Mouse (Mus musculus): ENCODE results near the gene Apoc4.
A peak's percentile ranks its signal among the peaks of the same experiment; 100 is the strongest.

The Apoc4 gene

DNA sequence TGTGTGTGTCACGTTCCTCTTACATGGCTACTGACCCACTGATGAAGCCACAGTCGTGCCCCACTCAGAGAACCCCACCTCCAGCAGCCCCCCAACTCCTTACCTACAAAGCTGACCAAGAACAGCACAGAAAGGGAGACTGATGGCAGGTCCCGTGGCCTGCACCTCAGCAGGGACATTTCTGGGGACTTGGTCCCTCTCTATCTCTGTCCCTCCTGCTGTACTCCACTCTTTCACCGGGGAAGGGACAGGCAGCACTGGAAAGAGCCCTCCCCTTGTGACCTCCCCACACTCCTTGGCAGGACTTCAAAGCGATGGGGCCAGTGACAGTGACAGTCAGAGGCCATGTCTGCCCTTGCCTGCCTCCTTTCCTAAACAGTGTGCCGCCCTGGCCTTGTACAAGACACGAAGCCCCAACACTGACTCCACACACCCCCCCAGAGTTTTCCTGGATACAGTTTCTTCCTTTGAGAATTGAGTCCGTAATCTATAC, at the start of gene Apoc4, which contains the start of gene Gm44805:
Apoc4 (minus strand) TSS at position 278 of the 493 bp plus-strand sequence.
Gm44805 (minus strand) TSS at position 222 of the 493 bp plus-strand sequence.
- no peak for DNase-seq (ENCODE audit: low spot score)

DNA sequence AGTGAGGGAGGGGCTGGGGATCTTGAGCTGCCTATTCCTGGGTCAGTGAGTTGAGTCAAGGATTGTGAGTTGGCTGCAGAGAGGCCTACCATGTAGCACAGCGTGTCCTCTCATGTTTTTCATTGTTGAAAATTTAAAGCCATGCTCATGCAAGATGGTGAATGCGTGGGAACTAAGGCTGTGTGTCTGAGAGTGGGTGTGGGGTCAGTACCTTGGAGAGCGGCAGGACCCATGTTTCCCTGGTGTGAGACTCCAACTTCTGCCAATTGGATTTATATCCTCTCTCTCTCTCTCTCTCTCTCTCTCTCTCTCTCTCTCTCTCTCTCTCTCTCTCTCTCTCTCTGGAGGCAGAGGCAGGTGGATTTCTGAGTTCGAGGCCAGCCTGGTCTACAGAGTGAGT, 45.3 kb upstream of the Apoc4 start:
- DNase-seq (ENCODE audit: low spot score), result no peak

DNA sequence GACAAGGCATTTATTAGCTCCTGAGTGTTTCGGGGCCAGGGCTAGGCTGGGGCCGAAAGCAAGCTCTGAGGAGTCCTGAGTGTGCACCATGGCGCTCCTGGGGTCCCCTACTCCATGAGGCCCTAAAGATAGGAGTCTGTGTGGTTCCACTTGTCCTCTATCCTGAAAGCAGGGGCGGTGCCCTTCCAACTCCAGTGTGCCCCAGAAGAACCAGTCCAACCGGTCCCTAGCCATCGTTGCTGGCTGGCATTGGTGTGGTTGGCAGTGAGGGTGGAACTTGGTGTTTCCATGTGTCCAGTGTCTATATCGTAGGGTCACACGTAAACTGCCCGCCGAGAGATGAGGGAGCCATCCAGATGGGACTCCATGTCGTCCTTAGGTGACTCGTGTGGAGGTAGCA, 42.9 kb upstream of the Apoc4 start:
- no peak for DNase-seq (ENCODE audit: low spot score)

DNA sequence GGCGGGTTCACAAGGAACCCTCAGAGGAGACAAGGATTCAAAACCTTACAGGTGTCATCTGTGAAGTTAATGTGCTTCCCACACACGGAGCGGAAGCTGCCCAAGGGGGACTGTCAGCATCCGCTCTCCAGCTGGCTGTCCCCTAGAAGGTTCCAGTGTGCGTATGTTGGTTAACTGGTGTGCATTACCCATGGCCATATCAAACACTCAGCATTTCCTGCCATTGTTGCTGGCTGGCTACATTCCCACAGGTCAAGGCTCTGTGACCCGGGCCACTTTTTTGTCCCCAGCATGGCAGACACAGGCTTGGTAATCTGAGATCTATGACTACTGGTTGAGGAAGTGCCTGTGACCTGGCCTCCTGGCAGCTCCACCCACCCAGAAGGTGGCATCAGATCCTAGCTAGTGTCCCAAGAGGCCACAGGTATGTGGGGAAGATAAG, 41.5 kb upstream of the Apoc4 start:
- no peak for DNase-seq (ENCODE audit: low spot score)

DNA sequence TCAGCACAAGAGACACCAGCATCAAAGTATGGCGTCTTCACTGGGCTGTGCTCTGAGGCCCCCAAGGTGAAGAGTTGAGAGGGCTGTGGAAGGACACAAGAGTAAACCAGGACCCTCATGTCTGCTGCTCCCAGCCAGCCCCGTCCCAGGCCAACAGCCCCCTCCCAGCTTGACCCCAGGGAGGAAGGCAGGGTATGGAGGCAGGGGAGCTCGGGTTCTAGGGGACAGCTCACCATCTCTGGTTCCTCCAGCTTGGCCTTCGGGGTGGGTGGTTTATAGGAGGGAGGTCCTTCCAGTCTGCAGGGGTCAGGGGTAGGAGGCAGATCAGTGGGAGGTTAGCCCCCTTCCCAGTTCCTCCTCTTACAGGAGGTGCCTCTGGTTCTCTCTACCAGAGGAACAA, 37.9 kb upstream of the Apoc4 start:
- no peak for DNase-seq (ENCODE audit: low spot score)

DNA sequence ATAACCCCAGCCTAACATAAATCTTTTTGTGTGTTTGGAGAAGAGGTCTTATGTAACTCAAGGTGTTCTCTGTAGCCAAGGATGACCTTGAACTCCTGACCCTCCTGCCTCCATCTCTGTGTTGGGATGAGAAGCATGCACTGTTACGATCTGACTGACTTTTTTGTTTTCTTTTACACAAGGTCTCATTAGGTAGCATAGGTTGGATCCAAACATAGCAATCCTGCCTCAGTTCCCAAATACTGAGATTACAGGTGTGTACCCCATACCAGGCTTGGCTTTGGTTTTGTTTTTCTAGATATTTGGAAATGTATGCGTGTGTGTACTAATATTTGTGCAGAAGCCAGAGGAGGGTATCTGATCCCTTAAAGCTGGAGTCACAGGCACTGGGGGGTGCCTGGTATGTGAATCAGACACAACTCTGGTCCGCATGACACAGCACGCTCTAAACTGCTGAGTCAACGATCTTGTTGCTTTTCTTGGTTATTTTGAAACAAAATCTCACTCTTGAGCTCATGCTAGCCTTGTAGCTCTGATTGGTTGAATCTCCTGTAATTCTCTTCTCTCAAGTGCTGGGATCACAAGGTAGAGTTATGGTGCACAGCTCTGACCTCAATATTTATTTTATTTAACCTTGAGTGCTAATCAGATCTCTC, 37.1 kb upstream of the Apoc4 start:
- DNase-seq (ENCODE audit: low spot score), result no peak

DNA sequence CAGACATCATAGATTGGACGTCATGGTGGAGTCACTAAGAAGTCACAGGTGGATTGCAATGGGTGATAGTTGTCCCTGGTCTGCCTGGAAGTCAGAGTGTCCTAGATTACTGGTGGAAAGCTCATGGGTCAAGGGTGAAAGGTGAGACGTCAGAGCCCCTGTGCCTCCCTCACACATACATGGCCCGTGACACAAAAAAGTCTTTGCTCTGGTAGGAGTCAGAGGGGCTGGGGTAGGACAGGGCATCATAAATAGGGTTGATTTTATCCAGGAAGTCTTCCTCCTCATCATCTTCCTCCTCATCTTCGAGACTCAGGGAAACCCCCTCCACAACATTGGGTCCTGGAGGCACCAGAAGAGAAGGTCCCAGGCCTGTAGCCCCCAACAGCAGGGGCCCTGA, 36.1 kb upstream of the Apoc4 start:
- no peak for DNase-seq (ENCODE audit: low spot score)

DNA sequence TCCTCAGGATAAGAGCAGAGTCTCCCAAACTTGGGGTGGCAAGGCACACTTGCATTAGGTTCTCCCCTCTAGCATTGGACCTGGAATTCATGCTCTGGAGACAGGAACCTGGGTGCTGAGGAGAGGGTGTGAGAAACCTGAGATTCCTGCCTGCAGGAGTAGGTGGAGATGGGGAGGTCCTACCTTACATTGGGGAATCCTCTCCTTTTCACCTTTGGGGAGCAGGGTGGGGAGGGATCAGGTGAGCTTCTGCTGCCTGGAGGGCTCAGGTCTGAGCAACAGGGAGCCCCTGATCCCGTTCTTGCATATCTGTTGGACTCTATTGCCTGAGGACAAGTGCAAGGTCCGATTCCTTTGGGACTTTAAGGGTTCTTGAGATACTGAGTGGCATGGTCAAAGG, 35.5 kb upstream of the Apoc4 start:
- DNase-seq (ENCODE audit: low spot score), result no peak

DNA sequence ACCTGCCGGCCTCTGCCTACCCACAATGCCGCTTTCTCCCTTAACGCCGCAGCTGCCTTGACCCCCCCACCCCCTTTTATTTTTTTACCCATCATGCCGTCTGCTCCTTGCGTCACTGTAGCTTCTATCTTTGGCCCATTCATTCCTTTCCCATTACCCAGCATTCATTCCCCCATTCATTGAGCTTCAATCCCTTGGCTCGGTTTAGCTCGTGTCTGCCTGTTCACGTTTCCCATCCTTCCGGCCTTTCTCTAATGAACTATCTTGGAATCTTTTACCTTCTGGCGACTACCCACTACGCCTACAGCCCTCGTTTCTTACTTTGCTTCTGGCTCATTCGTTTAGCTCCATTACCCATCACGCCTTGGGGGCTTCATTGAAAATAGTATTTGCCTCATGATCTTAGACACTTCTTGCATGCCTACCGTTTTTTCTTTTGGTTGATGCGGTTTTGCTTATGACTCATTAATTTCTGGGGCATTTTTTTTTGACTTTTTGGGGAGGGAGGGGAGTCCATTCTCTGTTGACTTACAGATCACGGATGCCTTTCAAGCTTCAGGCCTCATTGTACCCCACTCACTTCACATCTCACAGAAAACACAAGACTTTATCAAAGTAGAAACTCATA, 34.9 kb upstream of the Apoc4 start:
- no peak for DNase-seq (ENCODE audit: low spot score)

DNA sequence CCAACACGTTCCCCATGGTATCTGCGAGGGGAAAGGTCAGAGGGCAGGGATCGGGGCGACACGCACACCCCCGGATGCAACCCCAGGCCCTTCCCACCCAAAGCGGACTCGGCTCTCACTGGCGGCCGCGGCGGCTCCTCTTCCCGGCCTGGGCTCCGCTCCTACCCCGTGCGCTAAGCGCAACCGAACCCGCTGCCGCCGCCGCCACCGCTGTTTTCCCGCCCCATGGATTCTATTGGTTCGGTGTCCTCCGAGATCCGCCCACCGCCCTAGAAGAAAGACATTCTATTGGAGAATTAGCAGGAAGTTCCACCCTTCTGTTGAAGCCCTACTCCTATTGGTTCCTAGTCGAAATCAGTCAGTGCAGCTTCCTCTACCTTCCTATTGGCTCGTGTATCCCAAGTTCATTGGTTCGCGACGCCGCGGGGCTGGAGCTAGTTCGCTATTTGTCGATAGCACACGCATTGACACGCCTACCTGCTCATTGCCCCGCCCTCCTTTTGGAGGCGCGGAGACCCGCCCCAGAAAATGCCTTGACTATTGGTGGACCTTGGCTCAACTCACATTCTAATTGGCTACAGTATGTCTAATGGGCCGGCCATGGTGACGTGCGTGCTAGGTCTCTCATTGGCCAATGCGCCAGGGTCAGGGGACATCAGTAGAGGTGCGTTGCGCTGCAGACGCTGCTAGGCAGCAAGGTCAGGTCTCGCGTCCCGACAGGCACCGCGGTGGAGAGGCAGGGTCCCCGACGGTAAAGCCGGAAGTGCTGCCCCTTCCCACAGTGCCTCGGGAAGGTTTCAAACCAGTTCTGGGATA, 34.2 kb upstream of the Apoc4 start, which contains the start of gene Tomm40:
Tomm40 (minus strand) TSS at position 200 of the 816 bp plus-strand sequence.
- DNase-seq (ENCODE audit: low spot score), result peak; percentile 100

DNA sequence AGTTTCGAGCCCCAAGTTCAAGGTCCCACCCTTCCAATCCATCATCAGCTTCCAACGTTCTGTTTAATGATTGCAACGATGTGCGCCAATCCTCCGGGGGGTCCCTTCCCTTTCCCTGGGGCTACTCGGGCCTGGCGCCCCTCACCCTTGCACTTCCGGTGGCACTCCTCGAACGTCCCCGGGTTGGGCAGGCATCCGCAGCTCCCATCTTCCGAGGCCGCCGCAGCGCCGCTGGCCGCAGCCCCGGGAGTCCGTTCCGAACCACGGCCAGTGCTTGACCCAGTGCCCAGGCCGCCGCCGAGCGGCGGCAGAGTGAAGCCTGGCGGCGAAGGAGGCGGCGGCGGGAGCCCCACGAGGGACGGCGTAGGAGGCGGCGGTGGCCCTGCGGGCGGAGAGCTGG, 33.6 kb upstream of the Apoc4 start:
- no peak for DNase-seq (ENCODE audit: low spot score)

DNA sequence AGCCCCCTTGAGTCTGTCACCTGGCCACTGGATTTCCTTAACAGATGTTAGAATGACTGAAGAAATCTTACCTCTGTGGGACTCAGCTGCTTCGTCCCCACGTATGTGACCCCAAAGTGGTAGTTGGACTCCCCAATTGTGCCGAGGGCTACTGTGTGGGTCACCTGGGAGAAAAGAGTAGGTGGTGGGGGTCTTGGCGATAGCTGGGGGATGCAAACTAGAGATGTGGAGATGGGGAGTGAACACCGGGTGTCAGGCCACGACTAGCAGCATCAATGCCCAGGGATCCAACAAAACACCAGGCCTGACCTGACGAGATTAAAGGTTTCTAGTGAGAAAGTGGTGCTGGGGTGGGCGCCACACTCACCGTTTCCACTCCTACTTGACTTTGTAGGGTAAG, 32.3 kb upstream of the Apoc4 start:
- DNase-seq (ENCODE audit: low spot score), result no peak

DNA sequence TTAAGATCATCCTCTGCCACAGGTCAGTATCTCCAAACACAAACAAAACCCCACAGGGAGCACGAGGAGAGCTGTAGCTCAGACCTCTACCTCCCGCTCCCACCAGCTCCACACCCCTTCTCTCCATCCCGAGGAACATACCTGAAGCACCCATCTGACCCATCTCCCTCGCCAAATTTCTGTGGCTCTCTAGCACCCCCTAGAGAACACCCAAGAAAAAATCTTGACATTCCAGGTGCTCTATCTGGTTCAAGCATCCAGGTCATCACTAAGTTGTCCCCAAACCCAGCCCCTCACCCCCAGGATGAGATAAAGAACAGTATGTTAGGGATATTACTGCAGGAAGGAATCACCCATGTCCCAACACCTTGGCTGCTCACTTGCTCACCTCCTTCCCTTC, 31.9 kb upstream of the Apoc4 start:
- DNase-seq (ENCODE audit: low spot score), result peak; percentile 44

DNA sequence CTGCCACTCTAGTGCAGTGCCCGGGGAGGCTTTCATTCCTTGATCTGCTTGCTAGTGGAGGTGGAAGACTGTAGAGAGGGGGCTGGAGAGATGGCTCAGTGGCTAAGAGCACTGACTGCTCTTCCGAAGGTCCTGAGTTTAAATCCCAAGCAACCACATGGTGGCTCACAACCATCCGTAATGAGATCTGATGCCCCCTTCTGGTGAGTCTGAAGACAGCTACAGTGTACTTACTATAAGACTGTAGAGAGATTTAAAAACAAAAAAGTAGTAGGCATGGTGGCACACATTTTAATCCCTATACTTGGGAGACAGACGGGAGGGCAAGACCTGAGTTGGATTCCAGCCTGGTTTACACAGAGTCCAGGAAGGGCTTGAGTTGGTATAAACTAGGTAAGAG, 31.1 kb upstream of the Apoc4 start:
- no peak for DNase-seq (ENCODE audit: low spot score)

DNA sequence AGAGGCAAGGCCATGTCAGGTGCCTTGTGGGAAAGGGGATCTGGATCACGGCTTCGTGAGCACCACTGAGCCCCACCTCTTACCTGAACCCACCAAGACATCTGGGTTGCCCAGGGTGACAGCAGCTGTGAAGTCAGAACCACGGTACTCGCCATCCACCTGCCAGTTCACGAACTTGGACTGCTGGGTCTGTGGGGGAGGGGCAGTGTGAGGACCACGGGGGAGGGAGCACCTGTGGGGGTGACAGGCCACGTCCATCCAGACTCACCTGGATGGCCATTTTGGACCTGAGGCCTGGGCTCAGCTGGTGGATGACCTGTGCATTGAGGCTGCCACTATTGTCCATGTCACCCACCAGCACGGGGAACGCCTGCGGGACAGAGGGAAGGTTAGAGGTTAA, 29.4 kb upstream of the Apoc4 start:
- no peak for DNase-seq (ENCODE audit: low spot score)

DNA sequence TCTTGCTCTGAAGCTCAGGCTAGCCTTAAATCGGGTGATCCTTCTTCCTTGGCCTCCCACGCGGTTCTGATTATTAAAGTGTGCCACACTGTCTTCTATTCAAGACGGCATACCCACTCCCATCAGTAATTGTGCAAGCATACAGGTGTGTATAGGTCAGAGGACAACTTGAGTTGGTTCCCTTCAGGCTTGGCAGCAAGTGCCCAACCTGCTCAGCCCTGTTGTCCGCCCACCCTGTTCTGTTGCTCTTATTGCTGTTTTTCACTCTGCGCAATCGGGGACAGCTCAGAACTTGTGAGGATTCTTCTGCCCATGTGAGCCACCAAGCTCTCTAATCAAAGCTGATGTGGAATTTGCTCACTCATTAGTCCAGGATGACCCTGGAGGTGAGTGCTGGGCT, 24.0 kb upstream of the Apoc4 start:
- no peak for DNase-seq (ENCODE audit: low spot score)

DNA sequence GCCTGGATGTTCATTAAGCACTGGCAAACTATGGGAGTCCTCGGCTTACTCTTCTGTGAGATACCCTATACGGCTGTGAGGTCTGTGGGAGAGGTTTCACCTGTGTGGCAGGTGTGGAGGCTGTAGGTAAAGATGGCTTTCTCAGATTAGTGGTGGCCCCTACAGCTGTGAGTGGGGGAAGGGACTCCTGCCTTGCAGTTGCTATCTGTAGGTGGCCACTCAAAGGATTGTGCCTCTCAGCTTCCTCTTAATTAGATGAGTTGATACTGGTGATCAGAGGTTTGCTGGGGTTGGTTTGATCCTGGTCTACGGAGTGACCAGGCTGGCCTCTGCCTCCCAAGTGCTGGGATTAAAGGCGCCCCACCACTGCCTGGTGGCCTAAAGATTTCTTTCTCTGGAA, 23.2 kb upstream of the Apoc4 start:
- no peak for DNase-seq (ENCODE audit: low spot score)

DNA sequence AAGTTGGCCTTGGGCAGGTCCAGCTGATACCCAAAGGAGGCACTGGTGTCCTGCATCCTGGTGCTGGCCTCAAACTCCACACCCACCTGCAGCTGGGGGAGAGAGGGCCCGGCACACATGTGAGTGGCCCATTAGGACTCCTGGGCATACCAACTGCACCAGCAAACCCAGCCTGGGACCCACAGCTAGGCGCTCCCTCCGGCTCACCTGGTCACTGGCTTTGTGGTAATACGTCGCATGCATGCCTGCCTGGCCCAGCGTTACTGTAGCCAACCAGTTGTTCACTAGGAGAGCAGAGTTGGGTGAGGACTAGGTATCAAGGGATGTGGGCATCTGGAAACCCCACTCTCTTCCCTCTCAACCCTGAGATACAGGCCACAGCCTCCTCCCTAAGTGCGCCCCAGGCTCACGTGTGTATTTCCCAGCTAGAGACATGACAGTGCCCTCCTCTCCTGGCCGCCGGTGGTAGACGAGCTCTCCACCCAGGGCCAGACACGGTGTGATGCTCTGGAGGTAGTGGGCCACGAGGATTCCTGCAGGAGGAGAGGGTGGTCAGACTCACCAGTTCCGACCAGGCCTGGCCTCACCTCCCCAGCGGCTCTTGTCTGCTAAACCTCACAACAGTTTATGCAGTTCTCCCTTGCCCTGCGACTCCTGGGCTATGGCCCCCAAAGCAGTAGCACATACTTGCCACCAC, 21.7 kb upstream of the Apoc4 start:
- DNase-seq (ENCODE audit: low spot score), result no peak

DNA sequence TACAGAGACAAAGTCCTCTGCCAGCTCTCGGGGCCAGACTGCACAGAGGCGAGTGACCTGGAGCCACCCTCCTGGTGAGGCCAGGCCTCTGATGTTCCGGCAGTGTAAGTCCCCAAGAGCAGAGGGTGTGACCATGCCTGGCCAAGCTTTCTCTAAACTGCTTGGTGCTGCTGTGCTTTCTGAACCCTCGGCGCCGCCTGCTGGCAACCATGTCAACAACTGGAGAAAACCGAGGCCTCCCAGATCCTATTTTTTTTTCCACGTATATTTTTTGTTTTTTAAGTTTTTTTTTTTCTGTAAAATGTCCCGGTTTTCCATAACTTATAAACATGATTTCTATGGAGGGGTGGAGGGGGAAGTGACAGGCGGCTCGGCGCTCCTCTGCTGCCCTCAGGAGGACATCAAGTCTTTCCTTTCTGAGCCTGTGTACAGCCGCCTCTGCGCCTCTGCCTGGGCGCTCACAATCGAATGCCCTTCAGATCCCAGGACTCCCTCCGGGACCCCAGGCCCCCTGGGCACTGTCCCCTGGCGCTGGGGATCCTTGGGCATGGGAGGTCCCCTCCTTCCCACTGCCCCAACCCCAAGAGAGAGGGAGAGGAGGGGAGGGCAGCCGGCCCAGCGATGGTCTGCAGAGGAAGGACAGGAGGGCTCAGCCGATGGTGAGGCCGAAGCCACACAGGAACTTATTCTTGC, 19.9 kb upstream of the Apoc4 start:
- peak; percentile 50 for DNase-seq (ENCODE audit: low spot score)

DNA sequence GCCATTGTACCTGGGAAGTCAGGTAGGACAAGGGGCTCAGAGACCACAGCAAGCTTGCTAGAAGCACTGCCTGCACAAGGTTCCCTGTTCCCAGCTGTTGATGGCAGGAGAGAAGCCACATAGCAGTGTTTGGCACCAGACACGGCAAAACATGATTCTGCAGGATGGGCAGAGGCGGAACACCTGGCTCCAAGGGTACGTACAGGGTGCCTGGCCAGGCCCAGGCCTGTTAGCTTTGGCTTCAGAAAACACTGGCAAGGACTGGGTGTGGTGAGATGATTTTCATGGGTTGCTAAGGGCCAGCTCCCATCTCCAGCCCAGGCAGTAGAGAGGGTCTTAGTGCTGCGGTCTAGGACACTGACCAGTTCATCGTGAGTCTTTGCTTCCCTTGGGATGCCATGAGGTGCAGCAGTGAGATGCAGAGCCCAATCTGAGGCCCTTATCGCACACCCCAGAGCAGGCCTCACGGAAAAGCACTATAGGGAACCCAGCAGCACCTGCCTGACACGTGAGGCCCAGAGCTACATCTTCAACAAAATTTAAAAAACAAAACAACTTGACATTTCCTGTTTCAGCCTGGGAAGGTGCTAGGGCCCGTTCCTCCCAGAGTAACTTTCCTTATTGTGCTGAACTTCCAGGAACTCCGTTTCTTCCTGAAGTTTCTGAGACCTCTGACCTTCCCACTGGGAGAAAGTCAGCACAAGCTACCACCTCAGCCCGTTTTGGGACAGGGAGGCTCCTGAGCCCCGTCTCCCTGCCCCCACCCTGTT, 19.2 kb upstream of the Apoc4 start:
- DNase-seq (ENCODE audit: low spot score), result no peak

DNA sequence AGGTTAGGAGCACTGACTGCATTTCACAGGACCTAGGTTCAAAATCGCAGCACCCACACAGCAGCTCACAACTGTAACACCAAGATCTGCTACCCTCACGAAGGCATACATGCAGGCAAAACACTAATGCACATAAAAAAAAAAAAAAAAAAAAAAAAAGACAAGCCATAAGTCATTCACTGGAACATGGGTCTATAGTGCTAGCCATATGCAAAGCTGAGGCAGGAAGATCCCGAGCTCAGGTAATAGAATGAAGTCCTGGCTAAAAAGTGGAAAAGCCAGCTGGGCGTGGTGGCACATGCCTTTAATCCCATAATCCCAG, 18.5 kb upstream of the Apoc4 start:
- no peak for DNase-seq (ENCODE audit: low spot score)

All from c-Kit-positive CD71-positive TER-119-positive erythroid progenitor cells, embryonic 14.5 days (primary cell).